Mouse (Mus musculus) neural tube, embryonic 11.5 days (tissue): Measurements from ENCODE around the gene Olfr318. TPM values are rescaled to one million over a fixed set of nuclear protein-coding genes. Genes with fewer than 3 reads are reported as not detected.
"Not testable (repeated sequence)": the region's sequence is repeated elsewhere in the genome, so short reads cannot be mapped to it uniquely, and the experiment has no call there.

Source experiments
- ATAC-seq: fragments of 200-750 bp; cut with Nextera tagmentation; 2 replicates; pipeline ENCODE4 v1.8.0; 2017; ENCODE audit warnings: moderate number of reproducible peaks, mild to moderate bottlenecking, moderate TSS enrichment, moderate library complexity; ENCODE audit not compliant: insufficient read depth, low FRiP score, low TSS enrichment
- DNase-seq: peaks from one replicate; pipeline ENCODE4 v3.0.0-alpha.2; 2015; ENCODE audit warnings: low spot score
- H3K27ac ChIP-seq: fragments of 300-500 bp; sonication (generic); 2 replicates; pipeline ENCODE4 v1.5.1; 2014; ENCODE audit warnings: low read depth, mild to moderate bottlenecking, low read length
- H3K27me3 ChIP-seq: fragments of 300-500 bp; sonication (generic); 2 replicates; pipeline ENCODE4 v1.6.1; 2014; ENCODE audit warnings: mild to moderate bottlenecking, low read length, mixed read lengths; ENCODE audit not compliant: control insufficient read depth, insufficient read depth
- H3K36me3 ChIP-seq: fragments of 300-500 bp; sonication (generic); 2 replicates; pipeline ENCODE4 v1.6.1; 2014; ENCODE audit warnings: mild to moderate bottlenecking, low read length, moderate library complexity, mixed read lengths; ENCODE audit not compliant: control insufficient read depth, insufficient read depth
- H3K4me1 ChIP-seq: fragments of 300-500 bp; sonication (generic); 2 replicates; pipeline ENCODE4 v1.6.1; 2014; ENCODE audit warnings: low read length, mixed read lengths; ENCODE audit not compliant: control insufficient read depth, insufficient read depth
- H3K4me2 ChIP-seq: fragments of 300-500 bp; sonication (generic); 2 replicates; pipeline ENCODE4 v1.6.1; 2014; ENCODE audit warnings: low read depth, mild to moderate bottlenecking, moderate library complexity
- H3K4me3 ChIP-seq: fragments of 300-500 bp; sonication (generic); 2 replicates; pipeline ENCODE4 v1.5.1; 2014; ENCODE audit warnings: low read depth, low read length
- H3K9ac ChIP-seq: fragments of 300-500 bp; sonication (generic); 2 replicates; pipeline ENCODE4 v1.6.1; 2014; ENCODE audit warnings: mild to moderate bottlenecking, low read length
- H3K9me3 ChIP-seq: fragments of 300-500 bp; sonication (generic); 2 replicates; pipeline ENCODE4 v1.6.1; 2016; ENCODE audit warnings: low read length; ENCODE audit not compliant: control insufficient read depth
- WGBS: fragments of 180-500 bp; shearing (Covaris S2); extraction: QIAGEN DNeasy Blood & Tissue Kit; methylation state at CpG from one replicate; pipeline ENCODE4 v1.1.7; 2014; 5-methylcytosine and 5-hydroxymethylcytosine counted together
- polyA plus RNA-seq: library from polyadenylated mRNA; unstranded; fragments of >200 nt; fragmentation: Nextera tagmentation; extraction: Ambion mirVana; gene quantifications from 2 replicates; pipeline ENCODE4 v1.2.1, GENCODE M21; 2014

Gene Olfr318
- not detected in 2 replicates for polyA plus RNA-seq

DNA sequence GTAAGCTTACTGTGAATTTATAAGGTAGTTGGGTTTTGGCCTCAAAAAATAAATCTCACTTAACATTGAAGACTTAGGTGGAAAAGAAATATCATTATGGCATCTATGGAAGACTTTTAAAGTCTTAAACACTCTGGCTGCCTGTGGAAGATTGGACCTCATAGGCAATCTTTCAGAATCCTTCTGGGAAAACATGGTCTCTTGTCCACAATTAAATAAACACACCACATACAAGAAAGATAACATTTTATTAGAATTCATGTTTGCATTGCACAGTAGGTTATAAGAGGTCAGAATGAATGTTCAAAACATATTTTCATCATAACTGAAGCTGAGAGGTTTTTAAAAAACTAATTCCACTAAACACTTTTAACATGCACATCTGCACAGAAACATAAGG, at the start of gene Olfr318:
Gene Olfr318 (minus strand): TSS at position 101 of the 400 bp plus-strand sequence.
- H3K36me3 ChIP-seq: no peaks in the 10 kb centered on the region
- H3K27ac ChIP-seq: no peak within 1 kb of the TSS
- no peak within 1 kb of the TSS for H3K4me2 ChIP-seq
- no peak within 1 kb of the TSS for H3K9ac ChIP-seq
- no peak within 1 kb of the TSS for H3K4me3 ChIP-seq
- no peaks in the 10 kb centered on the region for H3K9me3 ChIP-seq
- DNase-seq (no peak), ATAC-seq (no peak)
- H3K4me1 ChIP-seq: no peaks in the 10 kb centered on the region
- no peaks in the 10 kb centered on the region for H3K27me3 ChIP-seq

- no peak for DNase-seq
Observed at GRCm38 (mm10) chr11:58772888-58773287, 49.1 kb upstream of the Olfr318 start, which contains the start of gene Olfr315. TSS of gene Olfr315 (plus strand) at chr11:58773188.

DNA sequence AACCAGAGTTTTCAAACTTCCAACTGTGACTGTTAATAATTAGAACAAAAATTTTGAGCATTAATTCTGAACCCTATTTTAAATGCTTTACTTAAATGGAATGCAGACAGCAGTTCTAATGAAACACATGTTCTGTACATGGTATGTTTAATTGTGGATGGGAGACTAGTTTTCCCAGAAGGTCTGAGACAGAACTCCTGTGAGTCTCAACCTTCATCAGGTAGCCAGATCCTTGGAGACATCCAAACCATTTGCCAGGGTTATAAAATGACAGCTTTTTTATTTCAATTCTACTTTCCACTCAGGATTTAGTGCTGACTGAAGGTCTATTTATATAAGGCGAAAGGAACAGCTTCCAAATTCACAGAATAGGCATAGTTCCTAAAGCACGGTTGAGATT, 28.6 kb upstream of the Olfr318 start, which contains the start of gene Olfr316:
Gene Olfr316 (plus strand): TSS at position 301 of the 400 bp plus-strand sequence.
- H3K27ac ChIP-seq: no peak within 1 kb of the TSS
- no peak for DNase-seq
- no peak within 1 kb of the TSS for H3K9ac ChIP-seq
- H3K36me3 ChIP-seq: no peaks in the 10 kb centered on the region
- no peak within 1 kb of the TSS for H3K4me3 ChIP-seq
- no peak for ATAC-seq
- no peaks in the 10 kb centered on the region for H3K9me3 ChIP-seq
- H3K4me2 ChIP-seq: no peak within 1 kb of the TSS
- H3K27me3 ChIP-seq: no peaks in the 10 kb centered on the region
- H3K4me1 ChIP-seq: no peaks in the 10 kb centered on the region
- WGBS: 92% methylated on average over 2 of the region's 2 CpGs

More at GRCm38 (mm10) chr11:58772888-58773287, 49.1 kb upstream of the Olfr318 start, which contains the start of gene Olfr315:
- no peak for ATAC-seq
- H3K4me2 ChIP-seq: no peak within 1 kb of the TSS
- no peaks in the 10 kb centered on the region for H3K27me3 ChIP-seq
- no peak within 1 kb of the TSS for H3K9ac ChIP-seq
- no peaks in the 10 kb centered on the region for H3K36me3 ChIP-seq
- H3K4me1 ChIP-seq: no peaks in the 10 kb centered on the region
- H3K4me3 ChIP-seq: no peak within 1 kb of the TSS
- H3K27ac ChIP-seq: no peak within 1 kb of the TSS
- H3K9me3 ChIP-seq: no peaks in the 10 kb centered on the region

GRCm38 (mm10) chr11:58751096-58751495, 27.3 kb upstream of the Olfr318 start:
- not testable (repeated sequence) for ATAC-seq, H3K4me3 ChIP-seq, H3K9me3 ChIP-seq, H3K36me3 ChIP-seq, H3K27ac ChIP-seq, H3K27me3 ChIP-seq, H3K4me1 ChIP-seq, H3K9ac ChIP-seq, DNase-seq, H3K4me2 ChIP-seq
- WGBS: 90% methylated on average over 18 of the region's 18 CpGs

DNA sequence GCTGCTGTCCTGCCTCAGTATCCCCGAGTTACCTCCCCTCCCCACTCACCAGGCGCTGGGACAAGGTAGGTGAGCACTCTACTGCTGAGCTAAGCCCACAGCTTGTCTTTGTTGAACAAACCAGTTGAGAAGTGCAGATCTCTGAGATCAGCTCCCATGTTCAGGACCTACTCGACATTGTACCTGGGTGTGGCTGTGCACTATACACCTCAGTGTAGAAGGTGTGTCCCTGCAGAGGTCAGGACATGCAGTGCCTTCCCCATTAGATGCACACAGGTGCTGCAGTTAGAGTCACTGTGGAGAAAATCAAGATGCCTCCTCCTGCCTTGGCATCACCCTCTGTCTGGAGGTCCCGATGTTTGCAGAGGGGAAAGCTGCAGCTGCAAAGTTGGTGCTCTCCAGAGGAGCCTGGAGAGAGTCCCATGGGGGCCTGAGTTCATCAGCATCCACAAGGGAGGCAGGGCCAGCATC, 15.0 kb upstream of the Olfr318 start, which contains the start of gene Olfr317:
Gene Olfr317 (minus strand): TSS at position 421 of the 471 bp plus-strand sequence.
- 70% methylated on average over 4 of the region's 4 CpGs for WGBS
- no peaks in the 10 kb centered on the region for H3K4me1 ChIP-seq
- no peaks in the 10 kb centered on the region for H3K36me3 ChIP-seq
- no peaks in the 10 kb centered on the region for H3K9me3 ChIP-seq
- no peak within 1 kb of the TSS for H3K27ac ChIP-seq
- DNase-seq (no peak), ATAC-seq (no peak)
- H3K9ac ChIP-seq: no peak within 1 kb of the TSS
- no peak within 1 kb of the TSS for H3K4me3 ChIP-seq
- H3K27me3 ChIP-seq: no peaks in the 10 kb centered on the region
- H3K4me2 ChIP-seq: no peak within 1 kb of the TSS

DNA sequence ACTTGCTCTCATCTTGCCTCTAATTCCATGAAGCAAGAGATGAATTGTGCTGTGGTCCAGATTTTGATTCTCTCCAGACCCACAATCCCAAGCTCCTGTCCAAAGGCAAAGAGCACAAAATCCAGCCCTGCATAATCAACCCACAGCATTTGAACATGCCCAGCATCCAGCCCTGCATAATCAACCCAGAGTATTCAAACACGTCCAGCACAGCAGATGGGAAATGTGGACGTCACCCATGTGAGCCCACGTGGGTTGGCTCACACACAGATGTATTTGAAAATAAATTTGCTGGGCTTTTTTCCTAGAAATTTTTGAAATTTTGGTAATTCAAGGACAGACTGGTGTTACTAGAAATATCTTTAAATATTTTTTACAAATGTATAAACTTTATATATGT, 9.6 kb upstream of the Olfr318 start:
- ATAC-seq: no peak
- H3K27me3 ChIP-seq: no peaks in the 10 kb centered on the region
- WGBS: 59% methylated on average over 3 of the region's 3 CpGs

DNA sequence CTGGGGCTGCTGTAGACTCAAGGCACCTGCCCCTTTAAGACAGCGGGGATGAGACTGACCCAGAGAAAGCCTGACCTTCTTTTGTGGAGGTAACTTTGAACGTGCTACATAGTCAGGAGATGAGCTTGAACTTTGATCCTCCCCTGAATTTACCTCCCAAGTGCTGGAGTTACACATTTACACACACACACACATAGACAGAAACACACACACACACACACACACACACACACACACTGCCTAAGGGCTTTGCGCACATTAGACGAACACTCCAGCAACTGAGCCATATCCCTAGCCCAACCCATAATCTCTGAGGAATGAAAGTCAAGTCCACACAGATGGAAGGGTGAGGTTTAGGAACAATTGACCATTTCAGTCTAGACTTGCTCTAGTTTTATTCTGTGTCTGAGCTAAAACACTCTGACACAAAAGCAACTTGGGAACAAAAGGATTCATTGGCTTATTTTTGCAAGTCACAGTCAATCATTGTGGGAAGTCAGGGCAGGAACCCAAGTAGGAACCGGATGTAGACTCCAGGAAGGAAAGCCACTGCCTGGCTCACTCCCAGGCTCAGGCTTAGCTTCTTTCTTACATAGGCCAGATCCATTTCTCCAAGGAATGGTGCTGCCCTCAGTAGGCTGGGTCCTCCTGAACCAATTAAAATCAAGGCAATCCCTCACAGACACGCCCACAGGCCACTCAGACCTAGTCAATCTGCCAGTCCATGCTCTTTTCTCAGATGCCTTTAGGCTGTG, 4.3 kb upstream of the Olfr318 start:
- 76% methylated on average over 6 of the region's 6 CpGs for WGBS
- H3K4me3 ChIP-seq, H3K4me2 ChIP-seq, H3K9me3 ChIP-seq, H3K36me3 ChIP-seq, H3K9ac ChIP-seq, DNase-seq, H3K4me1 ChIP-seq, ATAC-seq, H3K27ac ChIP-seq, H3K27me3 ChIP-seq: not testable (repeated sequence)

More for the DNA sequence above, 9.6 kb upstream of the Olfr318 start:
- Histone ChIP-seq H3K9me3 (no peaks in the 10 kb centered on the region), H3K27ac (no peak overlapping the region), H3K36me3 (no peaks in the 10 kb centered on the region), H3K9ac (no peak overlapping the region), H3K4me2 (no peak overlapping the region), H3K4me1 (no peaks in the 10 kb centered on the region), H3K4me3 (no peak overlapping the region)
- no peak for DNase-seq

GRCm38 (mm10) chr11:58719701-58720100, 4.1 kb downstream of the Olfr318 start:
- H3K36me3 ChIP-seq: no peaks in the 10 kb centered on the region
- no peak overlapping the region for H3K9ac ChIP-seq
- no peak overlapping the region for H3K4me2 ChIP-seq
- no peaks in the 10 kb centered on the region for H3K27me3 ChIP-seq
- H3K4me3 ChIP-seq: no peak overlapping the region
- H3K4me1 ChIP-seq: no peaks in the 10 kb centered on the region
- ATAC-seq (no peak), DNase-seq (no peak)
- WGBS: 93% methylated on average over 4 of the region's 4 CpGs
- H3K27ac ChIP-seq: no peak overlapping the region
- H3K9me3 ChIP-seq: no peaks in the 10 kb centered on the region

DNA sequence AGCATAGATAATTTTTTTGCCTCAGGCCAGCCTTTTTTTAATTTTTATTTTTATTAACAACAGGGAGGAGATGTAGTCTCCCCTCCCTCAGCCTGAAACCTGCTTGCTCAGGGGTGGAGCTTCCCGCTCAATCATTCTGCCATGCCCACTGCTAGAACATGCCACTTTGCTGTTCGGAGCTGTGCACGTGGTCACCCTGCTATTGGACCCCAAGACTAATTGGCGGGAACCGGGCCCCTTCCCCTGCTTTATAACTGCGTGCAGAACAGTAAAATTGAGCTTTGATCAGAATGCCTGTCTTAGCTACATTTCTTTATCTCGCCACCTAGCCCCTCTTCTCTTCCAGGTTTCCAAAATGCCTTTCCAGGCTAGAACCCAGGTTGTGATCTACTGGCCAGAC, 6.1 kb downstream of the Olfr318 start:
- H3K36me3 ChIP-seq, H3K27ac ChIP-seq, H3K9me3 ChIP-seq, ATAC-seq, H3K4me1 ChIP-seq, H3K27me3 ChIP-seq, H3K9ac ChIP-seq, H3K4me2 ChIP-seq, DNase-seq, H3K4me3 ChIP-seq: not testable (repeated sequence)
- 90% methylated on average over 6 of the region's 7 CpGs for WGBS
